Mouse (Mus musculus): Measurements from ENCODE around the gene Pram1.

Pram1 gene

GRCm38 (mm10) chr17:33666813-33667212, 29.0 kb downstream of the Pram1 start:
- DNase-seq (ENCODE audit: low read depth, low spot score), result no peak

- DNase-seq (ENCODE audit: low read depth, low spot score), result no peak
Observed at GRCm38 (mm10) chr17:33669681-33670080, 31.8 kb downstream of the Pram1 start.

- no peak for DNase-seq (ENCODE audit: low read depth, low spot score)
Observed at GRCm38 (mm10) chr17:33673837-33674236, 36.0 kb downstream of the Pram1 start.

- DNase-seq (ENCODE audit: low read depth, low spot score), result peak; percentile 38
Observed at GRCm38 (mm10) chr17:33675452-33675851, 37.6 kb downstream of the Pram1 start.

- DNase-seq (ENCODE audit: low read depth, low spot score), result no peak
Observed at GRCm38 (mm10) chr17:33676086-33676485, 38.2 kb downstream of the Pram1 start.

GRCm38 (mm10) chr17:33678771-33679170, 40.9 kb downstream of the Pram1 start:
- no peak for DNase-seq (ENCODE audit: low read depth, low spot score)

- no peak for DNase-seq (ENCODE audit: low read depth, low spot score)
Observed at GRCm38 (mm10) chr17:33681767-33682166, 43.9 kb downstream of the Pram1 start.

- DNase-seq (ENCODE audit: low read depth, low spot score), result peak; percentile 16
Observed at GRCm38 (mm10) chr17:33684671-33685231, 46.9 kb downstream of the Pram1 start.

- DNase-seq (ENCODE audit: low read depth, low spot score), result peak; percentile 97
Observed at GRCm38 (mm10) chr17:33685249-33685653, 47.4 kb downstream of the Pram1 start.

GRCm38 (mm10) chr17:33686760-33687159, 48.9 kb downstream of the Pram1 start, which contains the start of gene Hnrnpm:
Gene Hnrnpm, minus strand, starts transcription at chr17:33686860.
- DNase-seq (ENCODE audit: low read depth, low spot score), result no peak

Measured in skeletal muscle tissue, adult 2 months (tissue).